Mouse (Mus musculus): ENCODE results near the gene Pcid2. TPM values are rescaled to one million over a fixed set of nuclear protein-coding genes. Genes with fewer than 3 reads are reported as not detected.

Gene Pcid2
- polyA plus RNA-seq, 1 experiment, result 10.0 TPM

- Histone ChIP-seq H3K9me3 (peaks cover 4% of the 10 kb centered on the region), H3K27me3 (replicated peaks) (peaks cover 4% of the 10 kb centered on the region), H3K4me3 (replicated peaks) (no peak overlapping the region), H3K4me1 (peaks cover 21% of the 10 kb centered on the region), H3K36me3 (replicated peaks; ENCODE audit: low read length) (peaks cover 98% of the 10 kb centered on the region)
- TF ChIP-seq GATA1 (IDR thresholded peaks at IDR 0.05; ENCODE audit: borderline replicate concordance, low read length), result no peak
- no peak for TF ChIP-seq FLI1 (IDR thresholded peaks at IDR 0.05; ENCODE audit: low read length)
Measured at GRCm38 (mm10) chr8:13047652-13048051, 57.6 kb downstream of the Pcid2 start.

GRCm38 (mm10) chr8:13041459-13041858 is 63.8 kb downstream of the Pcid2 start:
- Histone ChIP-seq H3K36me3 (replicated peaks; ENCODE audit: low read length) (peaks cover 77% of the 10 kb centered on the region), H3K4me1 (peaks cover 57% of the 10 kb centered on the region), H3K9me3 (no peaks in the 10 kb centered on the region), H3K27me3 (replicated peaks) (peaks cover 2% of the 10 kb centered on the region), H3K4me3 (replicated peaks) (no peak overlapping the region)
- no peak for TF ChIP-seq GATA1 (IDR thresholded peaks at IDR 0.05; ENCODE audit: borderline replicate concordance, low read length)
- TF ChIP-seq FLI1 (IDR thresholded peaks at IDR 0.05; ENCODE audit: low read length), result no peak

- Histone ChIP-seq H3K27me3 (replicated peaks) (peaks cover 6% of the 10 kb centered on the region), H3K9me3 (no peaks in the 10 kb centered on the region), H3K4me1 (peaks cover 81% of the 10 kb centered on the region), H3K36me3 (replicated peaks; ENCODE audit: low read length) (peaks cover 61% of the 10 kb centered on the region), H3K4me3 (replicated peaks) (peak overlapping the region; percentile 90)
- TF ChIP-seq GATA1 (IDR thresholded peaks at IDR 0.05; ENCODE audit: borderline replicate concordance, low read length) (no peak), FLI1 (IDR thresholded peaks at IDR 0.05; ENCODE audit: low read length) (no peak)
Measured at GRCm38 (mm10) chr8:13039054-13039453, 66.2 kb downstream of the Pcid2 start.

- Histone ChIP-seq H3K9me3 (no peaks in the 10 kb centered on the region), H3K4me1 (peaks cover 92% of the 10 kb centered on the region), H3K36me3 (replicated peaks; ENCODE audit: low read length) (peaks cover 51% of the 10 kb centered on the region), H3K4me3 (replicated peaks) (peak overlapping the region; percentile 90), H3K27me3 (replicated peaks) (peaks cover 15% of the 10 kb centered on the region)
- TF ChIP-seq GATA1 (IDR thresholded peaks at IDR 0.05; ENCODE audit: borderline replicate concordance, low read length), result peak; percentile 83; the same call in 2 of the 3 replicates
- 0 out of 2 replicates have a peak, but pooled peaks have one; percentile 32 for TF ChIP-seq FLI1 (IDR thresholded peaks at IDR 0.05; ENCODE audit: low read length)
Measured at GRCm38 (mm10) chr8:13037569-13037968, 67.7 kb downstream of the Pcid2 start.

GRCm38 (mm10) chr8:13037015-13037414 is 68.2 kb downstream of the Pcid2 start, which contains the start of gene F10:
TSS of gene F10 (plus strand) at chr8:13037308.
- TF ChIP-seq GATA1 (IDR thresholded peaks at IDR 0.05; ENCODE audit: borderline replicate concordance, low read length) (no peak), FLI1 (IDR thresholded peaks at IDR 0.05; ENCODE audit: low read length) (no peak)
- Histone ChIP-seq H3K27me3 (replicated peaks) (peaks cover 17% of the 10 kb centered on the region), H3K9me3 (no peaks in the 10 kb centered on the region), H3K36me3 (replicated peaks; ENCODE audit: low read length) (peaks cover 45% of the 10 kb centered on the region), H3K4me1 (peaks cover 92% of the 10 kb centered on the region), H3K4me3 (replicated peaks) (peak within 1 kb of the TSS; percentile 90)

GRCm38 (mm10) chr8:13036346-13036812 is 68.9 kb downstream of the Pcid2 start:
- TF ChIP-seq FLI1 (IDR thresholded peaks at IDR 0.05; ENCODE audit: low read length) (no peak), GATA1 (IDR thresholded peaks at IDR 0.05; ENCODE audit: borderline replicate concordance, low read length) (no peak)
- H3K9me3 ChIP-seq, result no peaks in the 10 kb centered on the region
- H3K36me3 ChIP-seq (replicated peaks; ENCODE audit: low read length), result peaks cover 41% of the 10 kb centered on the region
- peaks cover 21% of the 10 kb centered on the region for H3K27me3 ChIP-seq (replicated peaks)
- peak overlapping the region; percentile 90 for H3K4me3 ChIP-seq (replicated peaks)
- H3K4me1 ChIP-seq, result peaks cover 92% of the 10 kb centered on the region

GRCm38 (mm10) chr8:13028482-13028881 is 76.8 kb downstream of the Pcid2 start:
- Histone ChIP-seq H3K9me3 (no peaks in the 10 kb centered on the region), H3K4me1 (peaks cover 55% of the 10 kb centered on the region), H3K36me3 (replicated peaks; ENCODE audit: low read length) (no peaks in the 10 kb centered on the region), H3K27me3 (replicated peaks) (peaks cover 51% of the 10 kb centered on the region), H3K4me3 (replicated peaks) (no peak overlapping the region)
- TF ChIP-seq FLI1 (IDR thresholded peaks at IDR 0.05; ENCODE audit: low read length) (no peak), GATA1 (IDR thresholded peaks at IDR 0.05; ENCODE audit: borderline replicate concordance, low read length) (no peak)

GRCm38 (mm10) chr8:13027615-13028014 is 77.6 kb downstream of the Pcid2 start:
- no peak overlapping the region for H3K4me3 ChIP-seq (replicated peaks)

More at GRCm38 (mm10) chr8:13027615-13028014, 77.6 kb downstream of the Pcid2 start:
- TF ChIP-seq GATA1 (IDR thresholded peaks at IDR 0.05; ENCODE audit: borderline replicate concordance, low read length) (no peak), FLI1 (IDR thresholded peaks at IDR 0.05; ENCODE audit: low read length) (no peak)
- H3K4me1 ChIP-seq, result peaks cover 46% of the 10 kb centered on the region
- H3K36me3 ChIP-seq (replicated peaks; ENCODE audit: low read length), result no peaks in the 10 kb centered on the region
- H3K27me3 ChIP-seq (replicated peaks), result peaks cover 50% of the 10 kb centered on the region
- H3K9me3 ChIP-seq, result no peaks in the 10 kb centered on the region

Other genes starting within 250 kb of the Pcid2 start
- 57.1 and 57.7 TPM in 2 replicates for gene Mcf2l, start 231.7 kb downstream of the Pcid2 start, polyA plus RNA-seq (2012; ENCODE audit: insufficient read depth, low replicate concordance)
- gene F7, start 79.4 kb downstream of the Pcid2 start, polyA plus RNA-seq (2012; ENCODE audit: insufficient read depth, low replicate concordance), result 11.8 TPM in 1 of 2 replicates, not detected in the other
- gene F10, start 68.2 kb downstream of the Pcid2 start, polyA plus RNA-seq (2012; ENCODE audit: insufficient read depth, low replicate concordance), result 19.0 and 24.9 TPM in 2 replicates
- 0.08 TPM in 1 of 2 replicates, not detected in the other for gene Proz, start 44.5 kb downstream of the Pcid2 start, polyA plus RNA-seq (2012; ENCODE audit: insufficient read depth, low replicate concordance)
- gene Cul4a, start 162 bp upstream of the Pcid2 start, polyA plus RNA-seq (2012; ENCODE audit: insufficient read depth, low replicate concordance), result 5.8 and 14.3 TPM in 2 replicates
- 228 and 359 TPM in 2 replicates for gene Lamp1, start 53.7 kb upstream of the Pcid2 start, polyA plus RNA-seq (2012; ENCODE audit: insufficient read depth, low replicate concordance)
- 16.8 and 26.7 TPM in 2 replicates for gene Grtp1, start 95.2 kb upstream of the Pcid2 start, polyA plus RNA-seq (2012; ENCODE audit: insufficient read depth, low replicate concordance)
- 0.11 TPM in 1 of 2 replicates, not detected in the other for gene Adprhl1, start 148.7 kb upstream of the Pcid2 start, polyA plus RNA-seq (2012; ENCODE audit: insufficient read depth, low replicate concordance)
- 0.61 and 3.9 TPM in 2 replicates for gene Dcun1d2, start 182.7 kb upstream of the Pcid2 start, polyA plus RNA-seq (2012; ENCODE audit: insufficient read depth, low replicate concordance)
- 16.7 and 19.0 TPM in 2 replicates for gene Tmco3, start 182.7 kb upstream of the Pcid2 start, polyA plus RNA-seq (2012; ENCODE audit: insufficient read depth, low replicate concordance)
- 2.3 and 11.5 TPM in 2 replicates for gene Tfdp1, start 233.3 kb upstream of the Pcid2 start, polyA plus RNA-seq (2012; ENCODE audit: insufficient read depth, low replicate concordance)